Mouse (Mus musculus) brain, embryonic 14.5 days (tissue): ENCODE data around the gene Fbxo36.

ENCODE experiments used
- CTCF ChIP-seq: fragments of 200-500 bp; IDR thresholded peaks from 2 replicates; pipeline ENCODE4 v1.5.1; 2012; ENCODE audit warnings: inconsistent platforms, mild to moderate bottlenecking, moderate library complexity, borderline replicate concordance; ENCODE audit not compliant: insufficient read depth, insufficient read length; ENCODE audit errors: extremely low read depth
- POLR2A ChIP-seq: fragments of 200-500 bp; IDR thresholded peaks from 2 replicates; pipeline ENCODE4 v1.6.1; 2012; ENCODE audit warnings: mild to moderate bottlenecking, inconsistent platforms, borderline replicate concordance; ENCODE audit not compliant: poor library complexity, insufficient read depth, insufficient read length, severe bottlenecking; ENCODE audit errors: extremely low read depth

- TF ChIP-seq POLR2A = no peak
- no peak for TF ChIP-seq CTCF
These were observed 28.7 kb downstream of the Fbxo36 start for GRCm38 (mm10) chr1:84868311-84868710.
